16 mouse cellular contexts compared by ENCODE assay signal in genomic region chr10:35013430-35013829, GRCm38 (mm10).
"Had no signal": no experiment of that assay in that cellular context is flagged by ENCODE, and none has a peak within 500 bp of the region (broad histone marks: within the 10 kb centered on the region; RNA-seq: fewer than 3 reads in every experiment).

No protein-coding gene starts in this region.

- H3K9me3 ChIP-seq: neural tube, embryonic 13.5 days; neural tube, embryonic 15.5 days; stomach, embryonic 15.5 days had no signal

- H3K4me3 ChIP-seq: neural tube, embryonic 13.5 days; neural tube, embryonic 15.5 days; stomach, embryonic 15.5 days had no signal

- H3K4me1 ChIP-seq: neural tube, embryonic 13.5 days; neural tube, embryonic 15.5 days; stomach, embryonic 15.5 days had no signal

- H3K9ac ChIP-seq: neural tube, embryonic 13.5 days; neural tube, embryonic 15.5 days; stomach, embryonic 15.5 days had no signal

- DNase-seq: retina, postnatal 1 day; right cerebral cortex, adult 18-20 months; right cerebral cortex, postnatal 14 days; right cerebral cortex, postnatal 25 days; right cerebral cortex, postnatal 4 days; spleen, adult 18-20 months; thymus, adult 18-20 months; thymus, adult 2 months; thymus, postnatal 14 days; thymus, postnatal 25 days; thymus, postnatal 36 days; thymus, postnatal 4 days had no signal

- H3K27me3 ChIP-seq: neural tube, embryonic 13.5 days; neural tube, embryonic 15.5 days; stomach, embryonic 15.5 days had no signal

- H3K4me2 ChIP-seq: neural tube, embryonic 13.5 days; neural tube, embryonic 15.5 days; stomach, embryonic 15.5 days had no signal

- H3K27ac ChIP-seq: neural tube, embryonic 13.5 days; neural tube, embryonic 15.5 days; stomach, embryonic 15.5 days; stomach, postnatal 0 days had no signal

- H3K36me3 ChIP-seq: neural tube, embryonic 13.5 days; neural tube, embryonic 15.5 days; stomach, embryonic 15.5 days had no signal
